Mouse (Mus musculus) neural tube, embryonic 13.5 days (tissue): ENCODE measurements around the gene Gal. TPM values are rescaled to one million over a fixed set of nuclear protein-coding genes. Genes with fewer than 3 reads are reported as not detected.

Experiments
- ATAC-seq: fragments of 200-750 bp; cut with Nextera tagmentation; 2 replicates; pipeline ENCODE4 v1.8.0; 2017; ENCODE audit warnings: low read depth, mild to moderate bottlenecking, moderate TSS enrichment, moderate library complexity
- H3K27ac ChIP-seq: fragments of 300-500 bp; sonication (generic); replicated peaks from 2 replicates; pipeline ENCODE4 v1.5.1; 2015; ENCODE audit warnings: moderate library complexity, mild to moderate bottlenecking, inconsistent platforms
- H3K27me3 ChIP-seq: fragments of 300-500 bp; sonication (generic); 2 replicates; pipeline ENCODE4 v1.6.1; 2015; ENCODE audit warnings: mild to moderate bottlenecking, inconsistent platforms
- H3K36me3 ChIP-seq: fragments of 300-500 bp; sonication (generic); 2 replicates; pipeline ENCODE4 v1.6.1; 2015; ENCODE audit warnings: mild to moderate bottlenecking, inconsistent platforms
- H3K4me1 ChIP-seq: fragments of 300-500 bp; sonication (generic); replicated peaks from 2 replicates; pipeline ENCODE4 v1.6.1; 2015; ENCODE audit warnings: inconsistent platforms
- H3K4me2 ChIP-seq: fragments of 300-500 bp; sonication (generic); 2 replicates; pipeline ENCODE4 v1.6.1; 2015; ENCODE audit warnings: inconsistent platforms, mild to moderate bottlenecking, moderate library complexity
- H3K4me3 ChIP-seq: fragments of 300-500 bp; sonication (generic); 2 replicates; pipeline ENCODE4 v1.5.1; 2015; ENCODE audit warnings: mild to moderate bottlenecking, inconsistent platforms
- H3K9ac ChIP-seq: fragments of 300-500 bp; sonication (generic); 2 replicates; pipeline ENCODE4 v1.6.1; 2015; ENCODE audit warnings: moderate library complexity, mild to moderate bottlenecking, inconsistent platforms
- H3K9me3 ChIP-seq: fragments of 300-500 bp; sonication (generic); 2 replicates; pipeline ENCODE4 v1.6.1; 2016; ENCODE audit warnings: inconsistent platforms
- WGBS: fragments of 180-500 bp; shearing (Covaris S2); methylation state at CpG from one replicate; pipeline ENCODE4 v1.1.7; 2015; 5-methylcytosine and 5-hydroxymethylcytosine counted together
- polyA plus RNA-seq: library from polyadenylated mRNA; unstranded; fragments of >200 nt; fragmentation: Nextera tagmentation; extraction: Ambion mirVana; gene quantifications from 2 replicates; pipeline ENCODE4 v1.2.1, GENCODE M21; 2015

Gal gene
- polyA plus RNA-seq, 1 experiment from 2014 or later = 210 TPM

- Histone ChIP-seq H3K9ac (no peak overlapping the region), H3K27ac (no peak overlapping the region), H3K36me3 (no peaks in the 10 kb centered on the region), H3K9me3 (no peaks in the 10 kb centered on the region), H3K27me3 (peaks cover 18% of the 10 kb centered on the region), H3K4me1 (peaks cover 13% of the 10 kb centered on the region), H3K4me2 (no peak overlapping the region), H3K4me3 (no peak overlapping the region)
- WGBS = 57% methylated on average over 9 of the region's 9 CpGs
- no peak for ATAC-seq
Measured at GRCm38 (mm10) chr19:3436840-3437239, 22.5 kb upstream of the Gal start.

GRCm38 (mm10) chr19:3435824-3436223, 21.5 kb upstream of the Gal start:
- 73% methylated on average over 3 of the region's 3 CpGs for WGBS
- no peak overlapping the region for H3K4me3 ChIP-seq
- no peak for ATAC-seq
- H3K27me3 ChIP-seq = peaks cover 21% of the 10 kb centered on the region
- H3K36me3 ChIP-seq = no peaks in the 10 kb centered on the region
- H3K4me2 ChIP-seq = no peak overlapping the region
- H3K9me3 ChIP-seq = no peaks in the 10 kb centered on the region
- no peak overlapping the region for H3K27ac ChIP-seq
- no peak overlapping the region for H3K9ac ChIP-seq
- H3K4me1 ChIP-seq = peaks cover 8% of the 10 kb centered on the region

GRCm38 (mm10) chr19:3434641-3435040, 20.3 kb upstream of the Gal start:
- H3K4me1 ChIP-seq = no peaks in the 10 kb centered on the region
- H3K9ac ChIP-seq = no peak overlapping the region
- 43% methylated on average over 4 of the region's 4 CpGs for WGBS
- ATAC-seq = no peak
- no peak overlapping the region for H3K4me2 ChIP-seq
- no peaks in the 10 kb centered on the region for H3K36me3 ChIP-seq
- no peak overlapping the region for H3K4me3 ChIP-seq
- H3K27me3 ChIP-seq = peaks cover 19% of the 10 kb centered on the region
- no peaks in the 10 kb centered on the region for H3K9me3 ChIP-seq
- H3K27ac ChIP-seq = no peak overlapping the region

GRCm38 (mm10) chr19:3434124-3434523, 19.8 kb upstream of the Gal start:
- H3K4me3 ChIP-seq = no peak overlapping the region
- peaks cover 5% of the 10 kb centered on the region; the same call in 1 of the 2 replicates for H3K4me1 ChIP-seq
- H3K27me3 ChIP-seq = peaks cover 14% of the 10 kb centered on the region
- ATAC-seq = no peak
- H3K9ac ChIP-seq = no peak overlapping the region
- 69% methylated on average over 4 of the region's 4 CpGs for WGBS
- no peak overlapping the region for H3K4me2 ChIP-seq
- H3K9me3 ChIP-seq = no peaks in the 10 kb centered on the region
- H3K27ac ChIP-seq = no peak overlapping the region
- no peaks in the 10 kb centered on the region for H3K36me3 ChIP-seq

GRCm38 (mm10) chr19:3431969-3432368, 17.6 kb upstream of the Gal start:
- no peak overlapping the region for H3K27ac ChIP-seq
- no peak overlapping the region for H3K9ac ChIP-seq
- no peak for ATAC-seq
- peaks cover 3% of the 10 kb centered on the region; the same call in 1 of the 2 replicates for H3K27me3 ChIP-seq
- no peaks in the 10 kb centered on the region for H3K9me3 ChIP-seq
- peaks cover 13% of the 10 kb centered on the region; the same call in 1 of the 2 replicates for H3K4me1 ChIP-seq
- H3K4me3 ChIP-seq = no peak overlapping the region
- no peak overlapping the region for H3K4me2 ChIP-seq
- H3K36me3 ChIP-seq = no peaks in the 10 kb centered on the region
- 86% methylated on average over 2 of the region's 2 CpGs for WGBS

GRCm38 (mm10) chr19:3431066-3431465, 16.7 kb upstream of the Gal start:
- no peak overlapping the region for H3K27ac ChIP-seq
- peaks cover 3% of the 10 kb centered on the region; the same call in 1 of the 2 replicates for H3K27me3 ChIP-seq
- WGBS = 68% methylated on average over 7 of the region's 7 CpGs
- H3K4me1 ChIP-seq = peaks cover 13% of the 10 kb centered on the region; the same call in 1 of the 2 replicates
- no peak for ATAC-seq
- no peaks in the 10 kb centered on the region for H3K36me3 ChIP-seq
- no peak overlapping the region for H3K4me2 ChIP-seq
- H3K9ac ChIP-seq = no peak overlapping the region
- H3K4me3 ChIP-seq = no peak overlapping the region
- H3K9me3 ChIP-seq = no peaks in the 10 kb centered on the region

- Histone ChIP-seq H3K4me1 (peaks cover 13% of the 10 kb centered on the region; the same call in 1 of the 2 replicates), H3K36me3 (no peaks in the 10 kb centered on the region), H3K9ac (0 out of 2 replicates have a peak overlapping the region, but pooled peaks have one; percentile 3), H3K9me3 (no peaks in the 10 kb centered on the region), H3K27ac (peak overlapping the region; percentile 64; the same call in 1 of the 2 replicates), H3K27me3 (peaks cover 3% of the 10 kb centered on the region; the same call in 1 of the 2 replicates), H3K4me2 (no peak overlapping the region), H3K4me3 (no peak overlapping the region)
- WGBS = 47% methylated on average over 7 of the region's 7 CpGs
- ATAC-seq = 0 out of 2 replicates have a peak, but pooled peaks have one; percentile 45
Measured at GRCm38 (mm10) chr19:3429156-3429816, 14.9 kb upstream of the Gal start.

GRCm38 (mm10) chr19:3428057-3428830, 13.9 kb upstream of the Gal start:
- H3K27me3 ChIP-seq = peaks cover 3% of the 10 kb centered on the region; the same call in 1 of the 2 replicates
- no peak overlapping the region for H3K27ac ChIP-seq
- H3K36me3 ChIP-seq = no peaks in the 10 kb centered on the region
- ATAC-seq = no peak
- H3K4me1 ChIP-seq = peaks cover 13% of the 10 kb centered on the region; the same call in 1 of the 2 replicates
- H3K9me3 ChIP-seq = no peaks in the 10 kb centered on the region
- WGBS = 81% methylated on average over 15 of the region's 15 CpGs
- H3K9ac ChIP-seq = no peak overlapping the region
- H3K4me2 ChIP-seq = no peak overlapping the region
- no peak overlapping the region for H3K4me3 ChIP-seq

- Histone ChIP-seq H3K27ac (no peak overlapping the region), H3K4me3 (no peak overlapping the region), H3K36me3 (no peaks in the 10 kb centered on the region), H3K9me3 (no peaks in the 10 kb centered on the region), H3K9ac (no peak overlapping the region), H3K4me2 (no peak overlapping the region), H3K27me3 (no peaks in the 10 kb centered on the region), H3K4me1 (peaks cover 11% of the 10 kb centered on the region; the same call in 1 of the 2 replicates)
- 93% methylated on average over 2 of the region's 2 CpGs for WGBS
- no peak for ATAC-seq
Measured at GRCm38 (mm10) chr19:3424214-3424613, 9.9 kb upstream of the Gal start.

- Histone ChIP-seq H3K9ac (no peak overlapping the region), H3K27me3 (no peaks in the 10 kb centered on the region), H3K4me3 (no peak overlapping the region), H3K4me2 (no peak overlapping the region), H3K4me1 (peaks cover 5% of the 10 kb centered on the region; the same call in 1 of the 2 replicates), H3K27ac (no peak overlapping the region), H3K36me3 (no peaks in the 10 kb centered on the region), H3K9me3 (no peaks in the 10 kb centered on the region)
- ATAC-seq = no peak
- 64% methylated on average over 4 of the region's 4 CpGs for WGBS
Measured at GRCm38 (mm10) chr19:3422981-3423380, 8.6 kb upstream of the Gal start.

GRCm38 (mm10) chr19:3422488-3422887, 8.1 kb upstream of the Gal start:
- Histone ChIP-seq H3K27ac (no peak overlapping the region), H3K36me3 (no peaks in the 10 kb centered on the region), H3K9me3 (no peaks in the 10 kb centered on the region), H3K4me3 (no peak overlapping the region), H3K9ac (no peak overlapping the region), H3K4me1 (peaks cover 5% of the 10 kb centered on the region; the same call in 1 of the 2 replicates), H3K4me2 (no peak overlapping the region), H3K27me3 (no peaks in the 10 kb centered on the region)
- WGBS = 23% methylated on average over 6 of the region's 6 CpGs
- 0 out of 2 replicates have a peak, but pooled peaks have one; percentile 11 for ATAC-seq

GRCm38 (mm10) chr19:3419251-3419650, 4.9 kb upstream of the Gal start:
- H3K9ac ChIP-seq = no peak overlapping the region
- H3K4me3 ChIP-seq = no peak overlapping the region
- WGBS = 55% methylated on average over 5 of the region's 5 CpGs
- no peak overlapping the region for H3K4me2 ChIP-seq
- no peaks in the 10 kb centered on the region for H3K9me3 ChIP-seq
- no peaks in the 10 kb centered on the region for H3K36me3 ChIP-seq
- peaks cover 10% of the 10 kb centered on the region for H3K4me1 ChIP-seq
- no peak overlapping the region; the same call in 1 of the 2 replicates for H3K27ac ChIP-seq
- 0 out of 2 replicates have a peak, but pooled peaks have one; percentile 41 for ATAC-seq
- H3K27me3 ChIP-seq = peaks cover 19% of the 10 kb centered on the region
